Mouse (Mus musculus) liver, embryonic 11.5 days (tissue): Measurements from ENCODE around the gene Samd10. TPM values are rescaled to one million over a fixed set of nuclear protein-coding genes. Genes with fewer than 3 reads are reported as not detected.

Experiments
- ATAC-seq: fragments of 200-750 bp; cut with Nextera tagmentation; replicated peaks from 2 replicates; pipeline ENCODE4 v1.8.0; 2017; ENCODE audit warnings: moderate number of reproducible peaks, mild to moderate bottlenecking, moderate TSS enrichment, moderate library complexity; ENCODE audit not compliant: low FRiP score
- DNase-seq: peaks from one replicate; pipeline ENCODE4 v3.0.0-alpha.2; 2017; ENCODE audit warnings: low spot score
- H3K27ac ChIP-seq: fragments of 300-500 bp; sonication (generic); 2 replicates; pipeline ENCODE4 v1.5.1; 2014; ENCODE audit warnings: mild to moderate bottlenecking, low read depth, low read length, control low read depth
- H3K27me3 ChIP-seq: fragments of 300-500 bp; sonication (generic); replicated peaks from 2 replicates; pipeline ENCODE4 v1.6.1; 2014; ENCODE audit warnings: low read length, mixed read lengths; ENCODE audit not compliant: control insufficient read depth, insufficient read depth
- H3K36me3 ChIP-seq: fragments of 300-500 bp; sonication (generic); 2 replicates; pipeline ENCODE4 v1.6.1; 2014; ENCODE audit warnings: mild to moderate bottlenecking, low read length, moderate library complexity, mixed read lengths; ENCODE audit not compliant: control insufficient read depth, insufficient read depth
- H3K4me1 ChIP-seq: fragments of 300-500 bp; sonication (generic); replicated peaks from 2 replicates; pipeline ENCODE4 v1.6.1; 2014; ENCODE audit warnings: low read length, mixed read lengths; ENCODE audit not compliant: control insufficient read depth, insufficient read depth
- H3K4me2 ChIP-seq: fragments of 300-500 bp; sonication (generic); 2 replicates; pipeline ENCODE4 v1.6.1; 2014; ENCODE audit warnings: mild to moderate bottlenecking, control low read depth, moderate library complexity
- H3K4me3 ChIP-seq: fragments of 300-500 bp; sonication (generic); 2 replicates; pipeline ENCODE4 v1.5.1; 2014; ENCODE audit warnings: low read depth, low read length, control low read depth
- H3K9ac ChIP-seq: fragments of 300-500 bp; sonication (generic); 2 replicates; pipeline ENCODE4 v1.6.1; 2014; ENCODE audit warnings: low read depth, low read length, control low read depth
- H3K9me3 ChIP-seq: fragments of 300-500 bp; sonication (generic); 2 replicates; pipeline ENCODE4 v1.6.1; 2016; ENCODE audit warnings: low read length, inconsistent platforms, mixed read lengths; ENCODE audit not compliant: control insufficient read depth
- WGBS: fragments of 180-500 bp; shearing (Covaris S2); extraction: QIAGEN DNeasy Blood & Tissue Kit; methylation state at CpG from one replicate; pipeline ENCODE4 v1.1.7; 2014; 5-methylcytosine and 5-hydroxymethylcytosine counted together
- microRNA-seq: library from miRNA; unstranded; fragments of <30 nt; microRNA quantifications from one replicate; pipeline ENCODE4, GENCODE M21; 2017; ENCODE audit warnings: borderline number of aligned reads
- polyA plus RNA-seq: library from polyadenylated mRNA; unstranded; fragments of >200 nt; fragmentation: Nextera tagmentation; extraction: Ambion mirVana; gene quantifications from 2 replicates; pipeline ENCODE4 v1.2.1, GENCODE M21; 2014

Samd10 gene
- polyA plus RNA-seq, 1 experiment from 2014 or later: 6.2 TPM

DNA sequence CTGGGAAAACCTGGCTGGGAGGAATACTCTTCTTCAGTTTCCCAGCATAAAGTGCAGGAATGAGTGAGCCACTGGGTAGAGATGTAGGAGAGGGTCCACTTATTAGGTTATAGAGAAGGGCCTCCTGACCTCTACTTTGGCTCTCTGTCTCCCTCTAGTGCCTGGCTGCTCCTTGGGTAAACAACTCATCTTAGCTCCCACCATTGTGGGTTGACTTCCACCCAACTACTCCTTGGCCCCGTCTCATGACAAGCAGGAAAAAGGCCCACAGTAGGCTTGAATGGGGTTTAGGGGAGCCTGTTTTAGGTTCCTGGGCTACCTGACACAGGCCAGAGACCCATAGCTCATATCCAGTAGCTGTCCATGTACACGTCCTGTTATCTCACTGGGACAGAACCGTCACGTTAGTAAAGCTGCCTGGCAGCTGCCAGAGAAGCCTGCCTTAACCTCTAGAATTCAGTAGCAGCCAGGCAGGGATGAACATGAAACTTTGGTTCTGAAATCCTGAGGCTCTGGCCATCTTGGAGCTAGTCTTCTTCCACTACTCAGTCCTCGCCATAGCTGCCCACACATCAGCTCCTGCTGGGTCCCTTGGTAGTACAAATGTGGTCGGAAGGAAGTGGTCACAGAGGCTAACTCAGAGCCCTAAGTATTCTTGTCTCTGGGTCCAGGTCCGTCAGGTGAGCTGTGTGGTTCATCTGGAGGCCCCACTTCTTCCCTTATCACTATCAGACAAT, 30.6 kb downstream of the Samd10 start:
- peaks cover 14% of the 10 kb centered on the region for H3K4me1 ChIP-seq
- no peaks in the 10 kb centered on the region for H3K27me3 ChIP-seq
- peak overlapping the region; percentile 37 for H3K4me2 ChIP-seq
- no peak overlapping the region for H3K4me3 ChIP-seq
- H3K27ac ChIP-seq: peak overlapping the region; percentile 52
- no peaks in the 10 kb centered on the region for H3K9me3 ChIP-seq
- WGBS: 52% methylated on average over 7 of the region's 7 CpGs
- H3K9ac ChIP-seq: peak overlapping the region; percentile 30; the same call in 1 of the 2 replicates
- ATAC-seq (peak; percentile 85), DNase-seq (peak; percentile 38)
- peaks cover 5% of the 10 kb centered on the region for H3K36me3 ChIP-seq

DNA sequence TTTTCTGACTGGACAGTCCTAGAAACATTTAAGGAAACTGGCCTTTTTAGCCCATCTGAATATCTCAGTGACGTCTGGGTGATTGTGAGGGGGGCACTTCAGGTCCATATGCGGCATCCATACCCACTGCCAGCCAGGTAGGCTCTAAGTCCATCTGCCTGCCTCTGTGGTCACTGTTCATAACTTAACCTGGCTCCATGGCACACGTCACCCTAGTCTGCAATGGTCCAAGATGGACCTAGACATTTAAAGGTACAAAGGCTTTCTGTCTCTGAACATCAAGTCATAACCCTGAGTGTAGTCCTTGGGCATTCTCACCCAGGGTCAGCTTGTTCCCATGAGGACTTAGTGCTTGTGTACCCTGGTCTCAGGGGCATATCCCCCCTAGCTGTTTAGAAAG, 31.7 kb downstream of the Samd10 start:
- Histone ChIP-seq H3K27me3 (no peaks in the 10 kb centered on the region), H3K27ac (no peak overlapping the region), H3K4me1 (peaks cover 14% of the 10 kb centered on the region), H3K9ac (no peak overlapping the region), H3K36me3 (no peaks in the 10 kb centered on the region), H3K4me3 (no peak overlapping the region), H3K4me2 (no peak overlapping the region), H3K9me3 (no peaks in the 10 kb centered on the region)
- peak; percentile 23 for DNase-seq
- WGBS: 82% methylated on average over 3 of the region's 3 CpGs
- no peak for ATAC-seq

GRCm38 (mm10) chr2:181553772-181554171, 45.2 kb downstream of the Samd10 start:
- peaks cover 26% of the 10 kb centered on the region for H3K36me3 ChIP-seq
- H3K4me2 ChIP-seq: no peak overlapping the region
- no peaks in the 10 kb centered on the region for H3K9me3 ChIP-seq
- no peak overlapping the region for H3K27ac ChIP-seq
- H3K9ac ChIP-seq: no peak overlapping the region
- H3K4me3 ChIP-seq: no peak overlapping the region
- H3K4me1 ChIP-seq: no peaks in the 10 kb centered on the region
- no peaks in the 10 kb centered on the region for H3K27me3 ChIP-seq
- no peak for ATAC-seq
- no peak for DNase-seq

GRCm38 (mm10) chr2:181550233-181550632, 48.8 kb downstream of the Samd10 start:
- WGBS: 88% methylated on average over 2 of the region's 2 CpGs
- peaks cover 16% of the 10 kb centered on the region for H3K4me1 ChIP-seq
- no peak overlapping the region for H3K9ac ChIP-seq
- no peak overlapping the region for H3K4me3 ChIP-seq
- no peak overlapping the region for H3K27ac ChIP-seq
- DNase-seq: no peak
- H3K9me3 ChIP-seq: no peaks in the 10 kb centered on the region
- no peak for ATAC-seq
- H3K4me2 ChIP-seq: no peak overlapping the region
- peaks cover 40% of the 10 kb centered on the region for H3K36me3 ChIP-seq
- no peaks in the 10 kb centered on the region for H3K27me3 ChIP-seq

DNA sequence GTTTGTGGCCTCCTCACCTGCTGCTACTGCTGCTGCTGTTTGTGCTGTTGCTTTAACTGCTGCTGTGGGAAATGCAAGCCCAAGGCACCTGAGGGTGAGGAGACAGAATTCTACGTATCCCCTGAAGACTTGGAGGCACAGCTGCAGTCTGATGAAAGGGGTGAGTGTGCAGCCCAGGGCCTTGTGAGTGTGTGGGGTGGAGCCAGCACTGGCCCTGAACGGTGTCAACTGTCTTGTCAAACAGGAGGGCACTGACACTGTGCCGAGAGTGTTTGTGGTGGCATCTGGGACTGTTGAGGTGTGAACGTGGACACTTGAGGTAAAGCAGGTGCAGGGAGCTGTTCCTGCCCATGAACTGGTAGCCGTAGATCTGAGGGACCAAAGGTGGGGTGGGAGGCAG, 50.3 kb downstream of the Samd10 start:
- Histone ChIP-seq H3K27me3 (no peaks in the 10 kb centered on the region), H3K4me2 (no peak overlapping the region), H3K36me3 (peaks cover 45% of the 10 kb centered on the region), H3K27ac (no peak overlapping the region), H3K9ac (no peak overlapping the region), H3K4me3 (no peak overlapping the region), H3K9me3 (no peaks in the 10 kb centered on the region), H3K4me1 (peaks cover 19% of the 10 kb centered on the region)
- WGBS: 87% methylated on average over 5 of the region's 5 CpGs
- no peak for DNase-seq
- ATAC-seq: no peak

- ATAC-seq (no peak), DNase-seq (no peak)
- no peaks in the 10 kb centered on the region for H3K27me3 ChIP-seq
- H3K4me1 ChIP-seq: peaks cover 19% of the 10 kb centered on the region
- WGBS: 68% methylated on average over 1 of the region's 1 CpGs
- H3K9ac ChIP-seq: no peak overlapping the region
- no peaks in the 10 kb centered on the region for H3K9me3 ChIP-seq
- H3K4me3 ChIP-seq: no peak overlapping the region
- no peak overlapping the region for H3K4me2 ChIP-seq
- H3K36me3 ChIP-seq: peaks cover 45% of the 10 kb centered on the region
- no peak overlapping the region for H3K27ac ChIP-seq
These were observed 50.8 kb downstream of the Samd10 start for GRCm38 (mm10) chr2:181548227-181548626.

DNA sequence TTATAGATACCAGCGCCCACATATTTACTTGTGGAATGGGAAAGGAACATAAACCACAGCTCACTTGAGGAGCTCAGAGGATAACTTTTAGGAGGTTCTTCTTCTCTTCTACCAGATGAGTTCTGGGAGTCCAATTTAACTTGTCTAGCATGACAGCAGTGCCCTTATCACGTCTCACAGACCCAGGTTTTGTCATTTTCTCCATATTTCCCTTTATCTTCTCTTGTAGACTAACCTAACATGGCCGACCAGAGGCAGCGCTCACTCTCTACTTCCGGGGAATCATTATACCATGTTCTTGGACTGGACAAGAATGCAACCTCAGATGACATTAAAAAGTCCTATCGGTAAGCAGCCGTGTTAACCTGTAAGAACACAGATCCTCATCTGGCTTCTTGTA, 52.9 kb downstream of the Samd10 start:
- no peak overlapping the region for H3K9ac ChIP-seq
- H3K4me2 ChIP-seq: peak overlapping the region; percentile 26
- no peaks in the 10 kb centered on the region for H3K9me3 ChIP-seq
- H3K4me1 ChIP-seq: peaks cover 19% of the 10 kb centered on the region
- peaks cover 39% of the 10 kb centered on the region for H3K36me3 ChIP-seq
- H3K27ac ChIP-seq: peak overlapping the region; percentile 64; the same call in 1 of the 2 replicates
- DNase-seq: no peak
- WGBS: 62% methylated on average over 7 of the region's 7 CpGs
- no peak overlapping the region for H3K4me3 ChIP-seq
- H3K27me3 ChIP-seq: no peaks in the 10 kb centered on the region
- peak; percentile 82 for ATAC-seq

Small RNAs within 50 kb of the gene (microRNA-seq; reads per million reads assigned to microRNA genes)
- not detected for gene Mir7006

Other genes starting within 250 kb of the Samd10 start
- gene Zgpat, start 234.3 kb downstream of the Samd10 start, polyA plus RNA-seq: 29.5 and 35.1 TPM in 2 replicates
- gene Arfrp1, start 233.8 kb downstream of the Samd10 start, polyA plus RNA-seq: 48.7 and 48.9 TPM in 2 replicates
- 17.0 and 20.2 TPM in 2 replicates for gene Lime1, start 219.1 kb downstream of the Samd10 start, polyA plus RNA-seq
- gene Zbtb46, start 139.8 kb downstream of the Samd10 start, polyA plus RNA-seq: 25.2 and 26.9 TPM in 2 replicates
- 0.13 TPM in 1 of 2 replicates, not detected in the other for gene Abhd16b, start 106.0 kb downstream of the Samd10 start, polyA plus RNA-seq
- 149 and 156 TPM in 2 replicates for gene Tpd52l2, start 102.1 kb downstream of the Samd10 start, polyA plus RNA-seq
- 61.1 and 65.6 TPM in 2 replicates for gene Dnajc5, start 78.7 kb downstream of the Samd10 start, polyA plus RNA-seq
- gene Uckl1, start 14.3 kb downstream of the Samd10 start, polyA plus RNA-seq: 44.5 and 51.2 TPM in 2 replicates
- 63.0 and 68.5 TPM in 2 replicates for gene Prpf6, start 7.3 kb downstream of the Samd10 start, polyA plus RNA-seq
- gene Zfp512b, start 6.4 kb downstream of the Samd10 start, polyA plus RNA-seq: 31.2 and 33.9 TPM in 2 replicates
- not detected in 2 replicates for gene Gm29797, start 57.8 kb upstream of the Samd10 start, polyA plus RNA-seq
- 16.1 and 19.4 TPM in 2 replicates for gene Sox18, start 72.4 kb upstream of the Samd10 start, polyA plus RNA-seq
- 8.1 and 12.1 TPM in 2 replicates for gene Tcea2, start 81.1 kb upstream of the Samd10 start, polyA plus RNA-seq
- 51.4 and 51.8 TPM in 2 replicates for gene Rgs19, start 94.8 kb upstream of the Samd10 start, polyA plus RNA-seq
- gene Lkaaear1, start 99.2 kb upstream of the Samd10 start, polyA plus RNA-seq: not detected in 2 replicates
- 2.0 and 3.2 TPM in 2 replicates for gene Oprl1, start 115.8 kb upstream of the Samd10 start, polyA plus RNA-seq
- gene Myt1, start 164.1 kb upstream of the Samd10 start, polyA plus RNA-seq: 0.03 and 0.06 TPM in 2 replicates
- 21.6 and 25.3 TPM in 2 replicates for gene Pcmtd2, start 238.6 kb upstream of the Samd10 start, polyA plus RNA-seq